Mouse (Mus musculus) cerebellum, postnatal 4 days (tissue): ENCODE data around the gene Plaa.
A peak's percentile ranks its signal among the peaks of the same experiment; 100 is the strongest.
"Not testable (repeated sequence)": the region's sequence is repeated elsewhere in the genome, so short reads cannot be mapped to it uniquely, and the experiment has no call there.

Experiments used
- DNase-seq, 2 experiments: peaks; one replicate each; pipeline ENCODE4 v3.0.0; 2022; ENCODE audit warnings: low spot score in 2 of 2, mixed read lengths in 1 of 2

The Plaa gene

DNA sequence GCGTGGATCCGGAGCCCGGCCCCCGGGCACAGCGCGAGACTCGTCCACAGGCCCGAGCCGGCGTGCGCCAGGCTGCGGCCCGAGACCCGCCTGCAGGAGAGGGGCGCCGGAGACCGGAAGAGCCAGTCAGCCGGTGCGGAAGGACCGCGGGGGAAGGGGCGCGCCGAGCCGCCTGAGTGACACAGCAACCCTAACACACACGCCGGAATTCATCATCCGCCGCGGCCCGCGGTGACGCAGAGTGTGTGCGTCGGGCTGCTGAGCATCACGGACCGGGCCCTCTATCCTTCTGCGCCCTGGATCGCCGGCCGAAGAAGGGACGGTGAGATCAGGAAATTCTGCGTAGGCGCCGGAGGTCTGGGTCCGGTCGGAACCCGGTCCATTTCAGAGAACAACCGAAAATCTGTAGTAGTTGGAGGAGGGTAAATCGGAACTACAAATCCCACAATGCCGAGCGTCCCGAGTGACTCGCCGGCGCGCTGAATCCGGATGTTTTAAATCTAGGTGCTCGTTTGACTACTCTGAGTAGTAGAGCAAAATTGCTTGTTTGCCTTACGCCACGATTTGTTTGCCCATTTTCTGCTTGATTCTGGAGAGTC lies at the start of gene Plaa:
Gene Plaa, minus strand, starts transcription at position 214 of the 599 bp plus-strand sequence.
- peak; percentile 83 to 91 for DNase-seq

DNA sequence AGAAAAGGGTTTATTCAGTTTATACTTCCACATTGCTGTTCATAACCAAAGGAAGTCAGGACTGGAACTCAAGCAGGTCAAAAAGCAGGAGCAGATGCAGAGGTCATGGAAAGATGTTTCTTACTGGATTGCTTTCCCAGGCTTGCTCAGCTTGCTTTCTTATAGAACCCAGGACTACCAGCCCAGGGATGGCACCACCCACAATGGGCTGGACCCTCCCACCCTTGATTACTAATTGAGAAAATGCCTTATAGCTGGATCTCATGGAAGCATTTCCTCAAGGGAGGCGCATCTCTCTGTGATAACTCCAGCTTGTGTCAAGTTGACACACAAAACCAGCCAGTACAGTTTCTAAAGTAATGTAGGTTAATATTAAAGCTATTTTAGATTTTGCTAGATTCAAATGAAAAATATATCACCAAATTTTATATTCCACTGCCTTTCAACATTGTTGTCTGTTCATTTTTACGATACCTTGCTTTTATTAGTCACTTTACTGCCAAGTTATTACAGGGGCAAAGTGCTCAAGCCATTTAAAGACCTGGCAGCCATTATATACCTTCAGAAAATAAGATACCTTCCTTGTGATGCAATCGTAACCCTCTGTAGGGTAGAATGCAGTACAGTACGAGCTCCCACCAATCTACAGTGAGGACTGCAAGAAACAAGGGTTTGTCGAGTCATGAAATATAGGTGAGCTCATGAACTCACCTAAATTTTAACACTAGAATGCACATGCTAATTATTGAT lies 47.6 kb upstream of the Plaa start:
- not testable (repeated sequence) for DNase-seq

DNA sequence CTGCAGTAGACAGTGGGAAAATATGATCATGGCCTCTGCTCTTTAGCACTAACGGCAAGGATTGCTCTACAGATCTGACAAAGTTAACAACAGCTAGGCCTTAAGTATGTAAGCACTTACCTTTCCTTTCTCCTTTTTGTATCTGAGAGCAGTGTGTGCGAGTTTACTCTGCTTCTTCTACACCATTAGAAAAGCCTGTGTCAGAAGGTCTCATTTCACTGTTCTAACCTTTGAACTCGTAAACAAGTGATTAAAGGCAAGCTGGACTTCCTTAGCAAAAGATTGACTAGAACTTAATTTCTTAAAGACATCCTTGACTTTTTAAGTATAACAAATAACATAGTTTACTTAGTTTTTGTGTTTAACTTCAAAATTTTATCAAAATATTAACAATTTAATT lies 46.9 kb upstream of the Plaa start, which contains the start of gene Lrrc19:
Gene Lrrc19, minus strand, starts transcription at position 225 of the 400 bp plus-strand sequence.
- no peak for DNase-seq

DNA sequence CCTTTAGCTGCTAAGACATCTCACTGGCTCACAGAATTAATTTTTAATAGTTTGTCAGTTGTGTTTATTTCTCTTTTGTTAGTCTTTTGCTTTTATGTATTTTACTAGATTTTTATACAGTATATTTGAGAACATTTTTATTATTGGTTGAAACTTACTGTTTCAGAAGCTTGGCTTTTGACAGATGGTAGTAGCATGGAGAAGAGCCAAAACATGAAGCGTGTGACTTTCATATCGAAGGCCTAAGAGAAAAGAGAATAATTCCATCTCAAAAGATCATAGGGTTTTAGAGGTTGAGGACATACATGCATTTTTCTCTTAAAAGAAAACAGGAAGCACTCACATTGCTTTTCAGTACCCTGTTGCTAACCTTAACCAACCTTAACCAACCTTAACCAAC lies 40.1 kb upstream of the Plaa start:
- no peak for DNase-seq

DNA sequence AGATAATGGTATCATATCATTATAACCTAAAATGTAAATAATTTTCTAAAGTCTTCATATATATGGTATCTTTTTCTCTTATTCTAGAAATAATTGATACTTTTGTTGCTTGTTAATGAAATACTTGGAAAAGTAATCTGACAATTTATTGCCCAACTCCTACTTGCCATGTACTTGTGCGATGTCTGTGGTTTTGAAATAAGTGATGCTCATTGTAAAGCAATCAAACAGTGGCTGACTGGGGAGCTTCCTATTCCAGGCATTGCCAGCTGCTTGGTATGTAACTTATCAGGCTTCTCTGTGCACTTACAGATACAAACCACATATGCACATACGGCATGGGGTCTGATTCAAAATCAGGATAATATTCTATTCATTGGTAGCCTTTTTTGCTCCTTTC lies 17.0 kb upstream of the Plaa start:
- DNase-seq: no peak

DNA sequence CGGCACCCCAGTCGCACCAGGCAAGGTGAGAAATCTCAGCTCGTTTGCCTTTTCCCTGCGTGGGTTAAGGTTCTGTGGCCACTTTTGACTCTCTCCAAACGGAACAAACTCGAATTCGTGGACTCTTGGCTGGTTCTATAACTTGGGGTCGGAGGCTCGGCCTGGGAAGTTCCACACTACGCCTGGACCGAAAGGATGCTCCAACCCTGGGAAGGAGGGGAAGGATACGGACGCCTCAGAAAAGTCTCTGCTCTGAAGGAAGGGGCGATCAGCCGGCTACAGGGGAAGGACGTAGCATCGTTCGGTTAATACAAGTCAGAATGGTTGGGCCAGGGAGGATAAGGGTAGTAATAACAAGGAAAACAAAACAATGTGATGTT lies 11.6 kb upstream of the Plaa start:
- DNase-seq: no peak

DNA sequence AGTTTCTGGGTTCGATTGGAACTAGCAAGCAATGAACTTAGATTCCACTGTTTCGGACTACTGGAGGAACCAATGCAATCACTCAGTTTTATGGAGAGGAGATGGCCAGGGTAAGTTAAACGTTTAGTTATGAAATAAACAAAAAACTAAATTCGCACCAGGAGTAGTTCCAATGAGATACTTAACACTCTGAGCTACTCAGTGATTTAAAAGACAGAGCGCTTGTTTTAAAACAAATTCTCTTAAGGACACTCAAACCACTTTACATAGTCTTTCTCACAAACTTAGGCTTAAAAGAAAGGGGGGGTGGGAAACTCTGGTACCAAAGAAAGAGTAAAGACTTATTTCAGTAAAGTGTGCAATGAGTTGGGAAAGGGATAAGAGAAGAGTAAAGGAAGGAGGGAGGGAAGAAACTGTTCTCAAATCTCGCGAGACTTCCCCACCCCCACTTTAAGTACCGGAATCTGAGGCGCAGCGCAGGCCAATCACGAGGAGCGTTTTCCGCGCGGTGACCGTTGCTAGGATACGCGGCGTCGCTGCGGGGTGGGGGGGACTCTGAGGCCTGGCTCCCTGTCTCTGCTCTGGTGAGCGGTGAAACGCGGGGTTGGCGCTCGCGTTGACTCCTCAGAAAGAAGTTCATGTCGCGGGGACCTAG lies 11.1 kb upstream of the Plaa start, which contains the start of gene Ift74:
Gene Ift74, plus strand, starts transcription at position 520 of the 655 bp plus-strand sequence.
- peak; percentile 84 to 91 for DNase-seq

DNA sequence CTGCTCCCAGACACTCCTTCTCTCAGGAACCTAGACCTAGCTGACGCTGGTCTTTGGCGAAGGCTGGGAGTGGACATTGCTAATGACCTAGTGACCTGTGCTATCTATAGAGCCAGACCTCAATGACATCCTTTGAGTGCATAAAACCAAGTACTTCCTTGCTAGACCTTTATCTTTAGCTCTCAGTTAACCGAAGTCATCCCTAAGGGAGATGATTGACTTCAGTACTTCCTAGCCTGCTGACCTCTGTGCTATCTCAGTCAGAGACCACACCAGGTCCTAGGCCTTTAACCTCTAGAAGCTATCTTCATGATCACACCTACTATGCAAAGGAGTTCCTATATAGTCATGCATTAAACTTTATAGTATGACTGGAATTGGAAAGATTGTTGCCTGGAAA lies 7.3 kb upstream of the Plaa start:
- no peak for DNase-seq

DNA sequence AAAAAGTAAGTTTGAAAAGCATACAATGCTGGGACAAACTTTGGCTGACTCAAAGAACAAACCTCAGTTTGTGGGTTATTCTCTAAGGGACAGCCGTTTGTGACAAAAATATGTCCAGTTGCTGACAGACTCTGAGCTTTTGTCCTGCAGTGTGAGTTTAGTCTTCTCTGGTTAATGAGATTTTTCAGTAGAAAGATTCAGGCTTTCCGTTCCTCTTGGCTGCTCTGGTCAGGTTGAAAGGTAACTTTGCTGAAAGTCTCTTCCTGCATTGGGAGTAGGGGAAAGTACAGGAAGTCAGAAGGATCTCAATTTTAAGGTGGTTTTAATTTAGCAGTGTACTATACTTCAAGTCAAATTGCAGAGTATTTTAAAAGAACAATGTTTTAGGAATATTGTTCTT lies 2.5 kb upstream of the Plaa start:
- no peak for DNase-seq

DNA sequence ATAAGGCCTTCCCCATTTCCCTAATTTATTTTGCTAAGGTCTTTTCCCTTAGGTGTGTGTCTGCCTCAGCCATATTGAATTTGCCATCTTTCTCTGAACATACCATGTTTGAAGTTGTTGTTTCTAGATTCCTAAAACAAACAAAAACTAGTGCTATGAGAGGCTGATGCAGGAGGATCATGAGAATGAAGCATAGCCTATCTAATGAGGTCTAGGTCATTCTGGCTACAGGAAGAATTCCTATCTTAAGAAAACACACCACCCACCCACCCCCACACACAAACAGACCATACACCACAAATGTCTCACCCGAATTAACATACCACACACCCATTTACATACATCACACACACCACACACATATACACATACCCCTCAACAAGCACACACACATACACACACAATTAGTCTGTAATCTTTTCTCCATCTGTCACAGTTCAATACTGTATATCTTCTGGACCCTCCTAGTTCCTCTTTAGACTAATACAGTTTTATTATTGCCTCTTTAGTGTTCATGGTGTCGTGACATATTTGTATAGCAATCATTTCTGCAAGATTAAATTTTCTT lies 1.5 kb upstream of the Plaa start:
- DNase-seq: no peak

DNA sequence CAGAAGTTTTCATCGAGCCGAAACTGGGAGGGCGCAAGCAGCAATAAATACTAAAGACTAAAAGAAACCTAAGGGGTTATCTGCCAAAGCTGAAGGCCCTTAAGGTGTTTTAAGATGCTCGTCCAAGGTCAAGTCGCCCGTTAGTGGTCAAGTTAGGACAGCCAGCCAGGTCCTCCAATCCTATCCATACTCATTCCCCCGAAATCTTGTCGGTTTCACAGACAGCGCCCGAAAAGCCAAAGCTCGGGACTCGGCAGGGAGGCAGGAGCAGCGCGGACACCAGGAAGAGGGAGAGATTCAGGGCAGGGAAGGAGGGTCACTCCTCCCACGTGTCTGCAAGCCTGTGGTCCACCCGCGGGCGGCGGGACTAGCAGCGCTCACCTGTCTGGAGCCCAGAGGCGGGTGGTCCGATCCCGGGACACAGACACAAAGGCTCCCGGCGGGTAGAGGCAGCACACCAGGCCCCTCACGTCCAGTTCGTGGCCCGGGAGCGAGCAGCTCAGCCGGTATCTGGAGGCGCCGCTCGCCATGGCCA lies 481 bp downstream of the Plaa start:
- peak; percentile 1 to 21 for DNase-seq

DNA sequence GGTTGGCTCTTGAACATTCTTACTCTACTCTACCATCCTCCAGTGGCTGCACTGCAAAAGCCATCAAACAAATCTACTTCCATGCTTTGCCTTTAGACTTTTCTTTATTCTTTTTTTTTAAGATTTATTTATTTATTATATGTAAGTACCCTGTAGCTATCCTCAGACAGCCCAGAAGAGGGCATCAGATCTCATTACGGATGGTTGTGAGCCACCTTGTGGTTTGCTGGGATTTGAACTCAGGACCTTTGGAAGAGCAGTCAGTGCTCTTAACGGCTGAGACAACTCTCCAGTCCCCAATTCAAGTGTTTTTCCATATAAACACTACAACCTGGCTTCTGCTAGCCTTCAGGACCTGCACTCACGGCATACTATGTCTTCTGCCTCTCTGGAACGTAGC lies 1.6 kb downstream of the Plaa start:
- DNase-seq: no peak

DNA sequence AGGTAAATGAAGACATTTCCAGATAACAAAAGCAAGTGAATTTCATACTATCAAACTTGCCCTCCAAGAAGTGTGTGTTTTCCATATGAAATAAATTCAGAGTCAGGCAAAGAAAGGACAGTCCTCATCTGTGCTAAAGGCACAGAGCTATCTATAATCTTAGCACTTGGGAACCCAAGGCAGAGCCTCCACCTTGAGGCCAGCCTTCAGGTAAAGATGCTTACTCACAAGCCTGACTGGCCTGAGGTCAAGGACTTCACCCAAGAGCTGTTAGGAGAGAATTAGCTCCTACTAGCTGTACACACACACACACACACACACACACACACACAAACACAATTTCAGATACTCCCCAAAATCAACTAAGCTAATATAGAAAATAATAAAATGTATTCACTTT lies 10.3 kb downstream of the Plaa start:
- DNase-seq: no peak

DNA sequence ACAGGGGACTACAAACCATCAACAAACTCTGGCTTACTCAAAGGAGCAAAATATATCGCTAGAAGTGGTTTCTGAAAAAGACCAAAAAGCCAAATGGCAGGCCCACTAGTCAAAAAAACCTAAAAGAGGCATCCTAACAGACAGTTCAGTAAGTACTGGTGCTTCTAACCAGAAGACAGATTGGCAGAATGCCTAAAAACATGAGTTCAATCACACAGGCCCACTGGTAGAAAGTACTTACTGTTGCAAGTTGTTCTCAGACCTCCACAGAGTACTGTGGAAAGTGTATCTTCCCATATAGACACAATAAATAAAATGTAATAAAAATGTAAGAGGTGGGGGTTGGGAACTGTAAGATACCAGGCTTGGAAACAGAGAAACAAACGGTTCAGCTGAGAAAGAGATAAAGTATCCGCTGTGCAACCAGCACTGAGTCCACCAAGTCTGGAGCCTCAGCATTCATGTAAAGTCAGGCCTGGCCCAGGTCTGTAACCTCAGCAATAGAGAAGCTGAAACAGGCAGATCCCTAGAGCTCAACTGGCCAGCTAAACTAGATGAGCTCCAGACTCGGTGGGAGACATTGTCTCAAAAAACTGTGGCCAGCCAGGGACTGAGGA lies 11.2 kb downstream of the Plaa start:
- no peak for DNase-seq

DNA sequence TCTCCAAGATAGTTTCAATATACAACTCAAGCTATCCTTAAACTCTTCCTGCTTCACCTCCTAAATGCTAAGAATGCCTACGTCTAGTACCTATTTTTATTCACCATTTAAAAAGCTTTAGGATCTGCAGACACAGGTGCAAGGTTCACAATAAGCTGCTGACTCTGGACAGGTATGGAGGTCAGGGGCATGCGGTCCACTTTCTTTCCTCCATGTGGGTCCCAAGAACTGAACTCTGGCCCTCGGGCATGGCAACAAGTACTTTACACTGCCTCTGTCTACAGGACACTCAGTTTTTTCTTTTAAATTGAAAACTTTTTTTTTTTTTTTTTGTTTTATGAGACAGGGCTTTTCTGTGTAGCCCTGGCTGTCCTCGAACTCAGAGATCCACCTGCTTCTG lies 30.4 kb downstream of the Plaa start:
- DNase-seq: no peak

DNA sequence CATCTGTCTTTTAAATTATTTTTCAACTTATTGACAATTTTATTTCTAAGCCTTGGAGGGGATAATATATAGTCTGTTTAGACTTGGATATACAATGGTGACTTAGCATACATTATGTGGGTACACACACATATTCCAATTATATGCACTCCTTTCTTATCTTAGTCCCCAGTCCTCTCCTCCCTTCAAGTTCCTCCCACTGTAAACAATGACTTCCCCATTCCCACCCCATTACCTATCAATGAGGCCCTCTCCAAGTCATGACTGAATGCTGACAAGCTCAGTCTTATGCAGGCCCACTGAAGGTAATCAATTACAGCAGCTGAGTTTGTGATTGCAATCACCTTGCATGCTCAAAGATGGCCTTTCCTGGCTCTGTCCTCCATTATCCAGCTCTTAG lies 38.7 kb downstream of the Plaa start:
- no peak for DNase-seq

DNA sequence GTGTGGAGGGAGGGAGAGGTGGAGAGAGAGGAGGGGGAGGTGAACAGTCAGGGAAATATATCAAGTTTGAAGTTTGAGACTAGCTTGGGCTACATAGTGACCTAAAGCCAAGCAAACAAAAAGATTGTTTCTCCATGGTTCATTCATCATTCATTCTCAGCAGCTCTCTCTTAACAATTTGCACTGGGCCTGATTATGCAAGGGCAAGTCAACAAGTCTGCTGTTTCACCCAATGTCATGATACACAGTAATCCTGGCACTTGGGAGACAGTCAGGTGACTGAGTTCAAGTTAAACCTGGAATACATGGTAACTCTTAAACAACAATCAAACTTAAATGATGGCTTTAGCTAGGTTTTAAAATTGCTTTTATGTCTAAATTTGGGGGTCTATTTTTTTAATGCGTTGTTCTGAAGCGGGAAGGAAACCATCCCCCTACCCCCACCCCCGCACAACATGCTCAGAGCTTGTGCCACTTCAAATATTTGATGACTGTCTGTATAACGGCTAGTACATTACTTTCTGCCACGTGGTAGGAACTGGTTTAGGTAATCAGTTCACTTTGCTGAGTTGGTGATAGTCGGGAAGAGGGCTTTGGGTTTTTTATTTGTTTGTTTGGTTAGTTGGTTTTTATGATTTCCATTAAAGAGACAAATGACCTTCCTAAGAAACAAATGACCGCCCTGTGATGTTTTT lies 40.9 kb downstream of the Plaa start:
- DNase-seq: no peak

DNA sequence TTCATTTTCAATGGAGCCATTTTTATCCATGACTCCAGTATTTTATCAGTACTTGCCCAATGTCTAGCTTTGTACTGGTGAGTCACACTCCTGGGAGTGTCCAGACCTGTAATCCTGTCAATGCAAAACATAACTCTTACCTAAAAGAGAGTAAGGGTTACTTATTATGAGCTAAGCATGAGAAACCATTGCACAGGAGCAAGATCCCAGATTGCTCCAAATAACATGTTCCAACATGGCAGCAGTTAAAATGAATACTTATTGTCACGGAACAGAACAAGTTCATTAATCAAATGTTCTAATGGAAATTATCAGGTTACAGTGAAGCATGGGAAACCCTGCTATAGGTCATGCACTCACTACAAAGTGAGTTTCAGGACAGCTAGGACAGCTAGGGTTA lies 42.7 kb downstream of the Plaa start:
- no peak for DNase-seq

DNA sequence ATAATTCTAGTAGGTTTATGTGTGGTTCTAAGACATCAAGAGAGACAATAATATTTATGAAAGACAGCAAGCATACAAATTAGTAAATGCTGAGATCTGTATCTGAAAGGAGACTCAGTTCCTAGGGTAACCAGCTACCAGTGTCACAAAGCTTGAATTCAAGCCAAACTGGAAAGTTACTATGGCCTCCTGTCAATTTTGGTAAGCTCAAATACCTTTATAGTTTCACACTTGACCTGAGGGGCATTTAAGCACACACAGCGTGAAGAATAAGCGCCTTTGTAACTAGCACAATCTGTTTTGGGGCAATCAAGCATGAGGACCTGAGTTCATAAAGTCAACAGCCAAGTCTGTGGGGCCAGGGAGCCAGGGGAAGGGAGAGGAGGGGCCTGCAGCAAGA lies 43.8 kb downstream of the Plaa start:
- no peak for DNase-seq

DNA sequence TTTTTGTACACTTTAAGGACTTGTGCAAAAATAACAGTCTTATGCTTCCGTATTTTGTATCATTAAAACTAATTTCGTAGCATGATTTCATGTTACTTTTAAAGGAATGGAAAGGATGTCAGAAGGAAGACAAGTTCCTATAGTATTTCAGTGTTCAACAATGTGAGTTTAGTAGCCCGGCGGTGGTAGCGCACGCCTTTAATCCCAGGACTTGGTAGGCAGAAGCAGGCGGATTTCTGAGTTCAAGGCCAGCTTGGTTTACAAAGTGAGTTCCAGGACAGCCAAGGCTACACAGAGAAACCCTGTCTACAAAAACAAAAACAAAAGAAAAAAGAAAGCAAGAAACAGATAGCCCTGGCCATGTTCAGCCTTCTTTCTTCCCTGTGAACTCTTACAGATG lies 45.9 kb downstream of the Plaa start:
- DNase-seq: no peak
